Mouse (Mus musculus): ENCODE data around the gene Slc2a3.
"Not testable (repeated sequence)": the region's sequence is repeated elsewhere in the genome, so short reads cannot be mapped to it uniquely, and the experiment has no call there.

The Slc2a3 gene

GRCm38 (mm10) chr6:122810615-122811279 is 9.3 kb upstream of the Slc2a3 start:
- intact Hi-C loops (cut with DNase I) = no loop called here

GRCm38 (mm10) chr6:122810022-122810614 is 8.7 kb upstream of the Slc2a3 start:
- intact Hi-C loops (cut with DNase I) = no loop called here

GRCm38 (mm10) chr6:122804418-122804817 is 3.0 kb upstream of the Slc2a3 start:
- intact Hi-C loops (cut with DNase I) = loop anchor here (5.0 kb wide), 1 partner anchor 73 kb away; no protein-coding TSS in a partner anchor

- intact Hi-C loops (cut with DNase I) = loop anchor here (5.0 kb wide), 1 partner anchor 75 kb away; no protein-coding TSS in a partner anchor
These were observed 518 bp upstream of the Slc2a3 start for GRCm38 (mm10) chr6:122801801-122802514.

- intact Hi-C loops (cut with DNase I) = loop anchor here (5.0 kb wide), 1 partner anchor 77 kb away; no protein-coding TSS in a partner anchor
These were observed 670 bp downstream of the Slc2a3 start for GRCm38 (mm10) chr6:122800640-122801300.

GRCm38 (mm10) chr6:122795254-122795935 is 6.0 kb downstream of the Slc2a3 start:
- intact Hi-C loops (cut with DNase I) = no loop called here

- intact Hi-C loops (cut with DNase I) = loop anchor here (2.0 to 5.0 kb wide), 2 partner anchors 45 to 119 kb away; no protein-coding TSS in a partner anchor
These were observed 15.2 kb downstream of the Slc2a3 start for GRCm38 (mm10) chr6:122786275-122786674.

GRCm38 (mm10) chr6:122784866-122785265 is 16.6 kb downstream of the Slc2a3 start:
- intact Hi-C loops (cut with DNase I) = loop anchor here (5.0 kb wide), 1 partner anchor 118 kb away; no protein-coding TSS in a partner anchor

- intact Hi-C loops (cut with DNase I) = no loop called here
These were observed 19.3 kb downstream of the Slc2a3 start for GRCm38 (mm10) chr6:122782164-122782563.

GRCm38 (mm10) chr6:122781167-122781566 is 20.3 kb downstream of the Slc2a3 start:
- intact Hi-C loops (cut with DNase I) = no loop called here

GRCm38 (mm10) chr6:122779916-122780315 is 21.5 kb downstream of the Slc2a3 start:
- intact Hi-C loops (cut with DNase I) = no loop called here

GRCm38 (mm10) chr6:122776040-122776439 is 25.4 kb downstream of the Slc2a3 start:
- intact Hi-C loops (cut with DNase I) = no loop called here

GRCm38 (mm10) chr6:122774345-122774744 is 27.1 kb downstream of the Slc2a3 start:
- intact Hi-C loops (cut with DNase I) = no loop called here

- intact Hi-C loops (cut with DNase I) = no loop called here
These were observed 28.7 kb downstream of the Slc2a3 start for GRCm38 (mm10) chr6:122772701-122773100.

GRCm38 (mm10) chr6:122770760-122771315 is 30.6 kb downstream of the Slc2a3 start:
- intact Hi-C loops (cut with DNase I) = no loop called here

- intact Hi-C loops (cut with DNase I) = no loop called here
These were observed 31.4 kb downstream of the Slc2a3 start for GRCm38 (mm10) chr6:122769771-122770759.

GRCm38 (mm10) chr6:122768256-122768655 is 33.2 kb downstream of the Slc2a3 start:
- intact Hi-C loops (cut with DNase I) = no loop called here

GRCm38 (mm10) chr6:122767012-122767411 is 34.4 kb downstream of the Slc2a3 start:
- intact Hi-C loops (cut with DNase I) = not testable (repeated sequence)

Data from adrenal gland (tissue).